Comparison of ENCODE assay signal across 25 mouse cellular contexts in the genomic region with DNA sequence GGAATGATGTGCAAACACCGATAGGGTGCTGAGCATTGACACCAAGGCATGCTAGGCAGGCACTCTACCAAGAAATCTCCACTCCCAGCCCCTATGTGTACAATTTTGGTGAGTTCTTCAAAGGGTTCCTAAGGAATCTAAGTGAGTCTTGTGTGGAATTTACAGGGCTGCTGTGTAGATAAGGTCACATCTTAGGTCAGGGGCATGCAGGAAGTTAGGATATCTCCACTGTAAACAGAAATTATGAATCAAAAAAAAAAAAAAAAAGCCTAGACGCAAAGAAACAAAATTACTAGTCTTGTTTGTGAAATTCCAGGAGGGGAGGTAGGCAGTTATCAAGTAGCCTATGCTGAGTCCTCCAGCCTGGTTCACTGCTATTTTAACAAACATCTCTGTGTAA.
"Had no signal": no experiment of that assay in that cellular context is flagged by ENCODE, and none has a peak within 500 bp of the region (broad histone marks: within the 10 kb centered on the region; RNA-seq: fewer than 3 reads in every experiment).

No protein-coding gene starts in this region.

- H3K4me1 ChIP-seq: heart, embryonic 13.5 days; heart, embryonic 15.5 days; hindbrain, embryonic 13.5 days; hindbrain, embryonic 15.5 days; kidney, embryonic 15.5 days; limb, embryonic 13.5 days; limb, embryonic 15.5 days had no signal

- H3K36me3 ChIP-seq: heart, embryonic 13.5 days; heart, embryonic 15.5 days; hindbrain, embryonic 13.5 days; hindbrain, embryonic 15.5 days; kidney, embryonic 15.5 days; limb, embryonic 13.5 days; limb, embryonic 15.5 days had no signal

- H3K9me3 ChIP-seq: heart, embryonic 13.5 days; heart, embryonic 15.5 days; hindbrain, embryonic 13.5 days; hindbrain, embryonic 15.5 days; kidney, embryonic 15.5 days; limb, embryonic 13.5 days; limb, embryonic 15.5 days had no signal

- H3K27ac ChIP-seq: heart, adult 2 months; heart, embryonic 13.5 days; heart, embryonic 15.5 days; hindbrain, embryonic 13.5 days; hindbrain, embryonic 15.5 days; hindbrain, postnatal 0 days; kidney, embryonic 15.5 days; kidney, postnatal 0 days; limb, embryonic 13.5 days; limb, embryonic 15.5 days had no signal

- H3K4me3 ChIP-seq: heart, adult 2 months; heart, embryonic 13.5 days; heart, embryonic 15.5 days; hindbrain, embryonic 13.5 days; hindbrain, embryonic 15.5 days; kidney, embryonic 15.5 days; limb, embryonic 13.5 days; limb, embryonic 15.5 days had no signal

- DNase-seq: gastrocnemius, postnatal 14 days; gastrocnemius, postnatal 36 days; heart, adult 11 months; heart, adult 2 months; heart, postnatal 14 days; heart, postnatal 36 days; kidney, adult 11 months; kidney, adult 2 months; kidney, adult 9 months; kidney, postnatal 14 days; kidney, postnatal 36 days; layer of hippocampus, adult 9-11 months; layer of hippocampus, postnatal 36 days; left cerebral cortex, postnatal 4 days had no signal

- H3K4me2 ChIP-seq: heart, embryonic 11.5 days; heart, embryonic 13.5 days; heart, embryonic 15.5 days; hindbrain, embryonic 13.5 days; hindbrain, embryonic 15.5 days; kidney, embryonic 15.5 days; limb, embryonic 13.5 days; limb, embryonic 15.5 days had no signal

- H3K27me3 ChIP-seq: heart, embryonic 13.5 days; heart, embryonic 15.5 days; hindbrain, embryonic 15.5 days; kidney, embryonic 15.5 days; limb, embryonic 13.5 days; limb, embryonic 15.5 days had no signal

- H3K9ac ChIP-seq: heart, embryonic 13.5 days; heart, embryonic 15.5 days; hindbrain, embryonic 13.5 days; hindbrain, embryonic 15.5 days; kidney, embryonic 15.5 days; limb, embryonic 13.5 days; limb, embryonic 15.5 days had no signal

- ATAC-seq: hindbrain, postnatal 0 days; intestine, embryonic 16.5 days had no signal
